Mouse (Mus musculus) kidney, adult 9 months (tissue): ENCODE data around the gene Olfr1247.
"Not testable (repeated sequence)": the region's sequence is repeated elsewhere in the genome, so short reads cannot be mapped to it uniquely, and the experiment has no call there.

Experiments used
- DNase-seq: peaks from one replicate; pipeline ENCODE4 v3.0.0; 2022

Gene Olfr1247

DNA sequence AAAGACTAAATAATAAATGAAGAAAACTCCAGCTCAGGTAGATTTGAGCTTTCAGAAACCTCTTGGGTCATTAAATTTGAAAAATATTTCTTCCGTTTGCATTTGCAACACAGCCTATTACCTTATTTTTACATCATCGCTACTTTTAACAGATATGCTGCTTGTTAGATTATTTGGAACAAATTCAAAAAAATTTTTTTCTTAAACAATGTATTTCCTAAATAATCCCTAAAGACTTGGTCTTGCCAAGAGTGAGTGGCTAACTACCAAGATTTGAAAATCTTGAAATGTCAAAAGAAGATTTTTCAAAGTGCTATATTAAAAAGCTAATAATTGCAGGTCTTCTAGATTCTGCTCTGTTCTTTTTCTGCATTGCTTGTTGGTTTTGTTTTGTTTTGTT is at the start of gene Olfr1247:
Olfr1247 (minus strand) TSS at position 101 of the 400 bp plus-strand sequence.
- DNase-seq: no peak

DNA sequence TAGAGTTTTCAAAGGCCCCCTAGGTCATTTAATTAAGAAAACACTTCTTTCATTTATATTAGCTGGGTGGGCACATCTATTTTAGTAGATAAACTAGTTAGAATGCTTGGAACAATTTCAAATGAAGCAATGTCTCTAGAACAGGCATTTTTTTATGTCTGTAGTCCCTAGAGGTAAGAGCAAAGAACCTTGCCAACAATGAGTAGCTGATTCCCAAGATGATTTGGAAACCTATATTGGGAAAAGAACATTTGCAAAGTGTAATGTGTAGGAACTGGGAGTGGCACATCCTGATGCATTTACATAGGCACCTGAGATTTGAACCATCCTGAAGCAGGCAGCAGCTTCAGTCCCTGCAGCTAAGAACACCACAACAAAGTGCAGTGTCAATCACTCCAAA is 47.4 kb upstream of the Olfr1247 start, which contains the start of gene Olfr1250:
Olfr1250 (minus strand) TSS at position 101 of the 400 bp plus-strand sequence.
- DNase-seq: no peak

DNA sequence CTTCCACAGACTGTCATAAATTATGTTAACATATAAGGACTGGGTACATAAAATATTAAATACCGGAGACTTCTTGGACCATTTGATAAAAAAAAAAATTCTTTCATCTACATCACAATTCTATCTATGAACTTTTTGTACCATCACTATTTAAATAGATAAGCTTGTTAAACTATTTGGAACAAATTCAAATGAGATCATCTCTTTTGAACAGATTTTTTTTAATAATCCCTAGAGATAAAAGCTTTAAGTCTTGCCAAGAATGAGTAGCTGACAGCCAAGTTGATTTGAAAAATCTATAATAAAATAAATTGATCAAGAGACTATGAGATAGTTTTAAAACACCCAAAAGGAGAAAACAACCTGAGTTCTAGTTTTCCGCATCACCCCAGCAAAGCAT is 21.0 kb upstream of the Olfr1247 start, which contains the start of gene Olfr1249:
Olfr1249 (minus strand) TSS at position 101 of the 400 bp plus-strand sequence.
- DNase-seq: no peak

DNA sequence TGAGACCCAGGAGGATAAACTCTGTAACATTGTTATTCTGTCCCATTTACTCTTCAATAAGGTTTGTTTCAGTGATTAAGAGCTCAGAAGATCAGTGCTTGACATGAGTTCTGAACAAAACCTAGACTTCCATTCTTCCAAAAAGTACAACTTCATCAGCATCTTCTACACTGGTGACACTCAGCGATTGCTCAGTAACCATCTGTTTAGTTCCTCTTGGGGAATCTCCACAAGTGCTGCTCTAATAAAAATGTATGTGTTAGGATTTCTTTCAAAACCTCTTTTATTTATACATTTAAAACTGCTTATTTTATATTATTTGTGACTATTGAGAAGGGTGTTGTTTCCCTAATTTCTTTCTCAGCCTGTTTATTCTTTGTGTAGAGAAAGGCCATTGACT is 4.2 kb upstream of the Olfr1247 start, which contains the start of gene Olfr1248:
Olfr1248 (minus strand) TSS at position 101 of the 400 bp plus-strand sequence.
- DNase-seq: not testable (repeated sequence)

DNA sequence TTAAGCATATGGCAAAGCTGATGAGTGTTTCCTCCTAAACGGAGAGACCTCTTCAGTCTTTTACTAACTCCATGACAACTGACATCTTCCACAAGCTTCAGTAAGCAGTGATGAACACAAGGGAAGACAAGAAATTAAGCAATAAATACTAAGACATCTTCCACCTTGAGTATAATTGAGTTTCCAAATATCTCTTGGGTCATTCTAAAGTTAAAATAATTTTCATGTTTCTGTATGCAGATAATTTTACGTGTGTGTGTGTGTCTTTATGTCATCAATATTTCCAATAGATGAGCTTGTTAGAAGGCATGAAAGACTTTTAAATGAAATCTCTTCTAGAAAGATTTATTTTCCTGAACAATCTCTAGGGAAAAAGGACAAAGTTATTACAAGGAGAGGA is 20.9 kb downstream of the Olfr1247 start, which contains the start of gene Olfr1246:
Olfr1246 (minus strand) TSS at position 101 of the 400 bp plus-strand sequence.
- no peak for DNase-seq

DNA sequence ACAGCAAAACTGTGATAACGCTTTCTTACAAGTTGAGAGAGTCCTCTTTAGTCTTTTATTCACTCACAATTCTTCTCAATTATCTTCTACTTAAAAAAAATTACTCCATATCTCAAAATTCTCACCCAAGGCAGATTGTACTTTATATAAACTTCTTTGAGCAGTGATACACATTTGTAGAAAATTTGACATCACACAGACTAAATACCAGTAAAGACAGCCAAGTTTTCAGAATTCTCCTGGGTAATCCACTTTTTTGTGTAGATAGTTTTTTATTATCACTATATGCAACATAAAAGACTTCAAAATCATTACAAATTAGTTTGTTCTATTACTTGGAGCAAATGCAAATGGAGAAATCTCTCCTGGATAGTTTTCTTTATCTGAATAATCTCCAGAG is 35.6 kb downstream of the Olfr1247 start, which contains the start of gene Olfr1245:
Olfr1245 (minus strand) TSS at position 101 of the 400 bp plus-strand sequence.
- no peak for DNase-seq

DNA sequence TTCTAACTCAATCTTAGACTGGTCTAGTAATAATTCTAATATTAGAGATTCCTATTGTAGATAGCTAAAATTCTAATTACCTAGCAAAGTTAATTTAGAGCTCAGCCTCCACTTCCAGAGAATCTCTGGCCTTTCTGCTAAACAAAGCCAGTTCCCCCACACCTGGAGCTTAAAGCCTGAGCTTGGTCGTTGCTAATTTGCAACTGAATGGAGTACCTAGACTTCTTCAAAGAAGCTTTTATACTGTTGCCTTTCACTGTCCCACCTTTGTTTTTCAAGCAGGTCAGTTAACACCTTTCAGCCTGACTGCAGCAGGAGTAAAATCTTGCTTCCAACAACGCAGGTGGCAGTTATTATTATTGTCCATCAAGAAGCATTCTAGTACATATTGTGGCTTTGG is 51.2 kb downstream of the Olfr1247 start:
- not testable (repeated sequence) for DNase-seq
